Mouse (Mus musculus) lung, postnatal 0 days (tissue): ENCODE measurements around the gene Dgki.

Experiments used
- CTCF ChIP-seq: IDR thresholded peaks from 2 replicates; pipeline ENCODE4 v1.5.1; 2016; ENCODE audit warnings: antibody characterized with exemption, mild to moderate bottlenecking
- EP300 ChIP-seq: IDR thresholded peaks from 2 replicates; pipeline ENCODE4 v1.6.1; 2016; ENCODE audit warnings: antibody characterized with exemption, mild to moderate bottlenecking, control low read depth

GRCm38 (mm10) chr6:37149196-37149595, 150.8 kb downstream of the Dgki start:
- TF ChIP-seq CTCF (no peak), EP300 (no peak)
